Mouse (Mus musculus): ENCODE results near the gene Rnf166. TPM values are rescaled to one million over a fixed set of nuclear protein-coding genes. Genes with fewer than 3 reads are reported as not detected.

Gene Rnf166
- polyA plus RNA-seq, 1 experiment, result 26.8 TPM

DNA sequence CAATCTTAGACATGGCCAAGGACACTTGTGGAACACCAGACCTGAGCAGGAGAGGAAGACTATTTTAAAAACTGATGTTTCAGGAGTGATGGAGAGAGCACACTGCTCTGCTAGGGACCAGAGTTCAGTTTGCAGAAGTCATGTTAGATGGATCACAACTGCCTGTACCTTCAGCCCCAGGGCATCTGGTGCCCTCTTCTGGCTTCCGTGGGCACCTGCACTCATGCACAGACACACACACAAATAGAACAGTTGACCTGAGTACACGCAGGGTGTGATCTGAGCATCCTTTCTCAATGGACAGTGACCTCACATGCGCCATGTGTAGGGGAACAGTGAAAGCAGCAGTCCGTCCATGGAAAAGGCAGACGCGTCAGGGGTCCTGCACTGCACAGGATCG, 8.0 kb upstream of the Rnf166 start:
- TF ChIP-seq GATA1 (IDR thresholded peaks at IDR 0.05; ENCODE audit: low read length), result no peak

DNA sequence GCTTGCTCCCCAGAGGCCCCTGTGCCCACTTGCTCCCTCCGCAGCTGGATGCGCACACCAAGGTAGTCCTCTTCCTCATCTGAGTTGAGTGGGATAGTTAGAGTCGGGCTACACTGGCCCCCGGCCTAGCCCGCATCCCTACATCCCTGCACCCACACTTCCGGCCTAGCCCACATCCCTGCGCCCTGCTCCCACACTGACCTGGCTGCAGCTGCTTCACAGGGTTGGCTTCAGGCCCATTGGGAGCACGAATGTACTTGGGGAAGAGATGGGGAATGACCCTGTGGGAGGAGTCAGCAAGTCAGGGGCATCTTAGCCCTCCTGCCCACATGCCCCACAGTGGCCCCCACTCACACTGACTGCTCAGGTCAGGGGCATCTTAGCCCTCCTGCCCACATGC, 6.6 kb upstream of the Rnf166 start:
- no peak for TF ChIP-seq GATA1 (IDR thresholded peaks at IDR 0.05; ENCODE audit: low read length)

DNA sequence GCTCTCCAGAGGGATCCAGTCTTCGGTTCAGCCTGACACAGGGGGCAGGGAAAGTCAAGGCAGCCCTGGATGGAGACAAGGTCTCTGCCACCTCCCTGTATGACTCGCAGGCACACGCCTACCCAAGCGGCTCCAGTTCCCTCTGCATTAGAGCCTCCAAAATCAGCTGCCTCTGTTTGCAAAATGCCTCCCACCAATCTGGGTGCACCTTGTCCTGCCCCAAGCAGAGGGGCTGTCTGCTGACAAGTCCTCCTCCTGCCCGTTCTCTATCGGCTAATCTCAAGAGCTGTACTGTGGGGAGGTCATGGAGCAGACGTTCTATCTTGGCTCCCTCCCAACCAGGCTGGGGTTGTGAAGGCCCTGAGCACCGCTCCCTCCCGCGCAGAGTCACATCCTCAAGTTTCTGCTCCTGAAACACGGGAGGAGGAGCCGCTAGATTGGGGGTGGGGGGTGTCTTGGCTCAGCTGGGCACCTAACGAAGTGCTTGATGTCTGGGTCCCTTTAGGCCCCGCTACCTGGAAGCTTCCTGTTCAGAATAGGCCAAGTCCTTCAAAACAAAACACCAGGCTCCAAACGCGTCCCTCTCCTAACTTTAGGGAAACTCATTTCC, 808 bp downstream of the Rnf166 start:
- TF ChIP-seq GATA1 (IDR thresholded peaks at IDR 0.05; ENCODE audit: low read length), result no peak

DNA sequence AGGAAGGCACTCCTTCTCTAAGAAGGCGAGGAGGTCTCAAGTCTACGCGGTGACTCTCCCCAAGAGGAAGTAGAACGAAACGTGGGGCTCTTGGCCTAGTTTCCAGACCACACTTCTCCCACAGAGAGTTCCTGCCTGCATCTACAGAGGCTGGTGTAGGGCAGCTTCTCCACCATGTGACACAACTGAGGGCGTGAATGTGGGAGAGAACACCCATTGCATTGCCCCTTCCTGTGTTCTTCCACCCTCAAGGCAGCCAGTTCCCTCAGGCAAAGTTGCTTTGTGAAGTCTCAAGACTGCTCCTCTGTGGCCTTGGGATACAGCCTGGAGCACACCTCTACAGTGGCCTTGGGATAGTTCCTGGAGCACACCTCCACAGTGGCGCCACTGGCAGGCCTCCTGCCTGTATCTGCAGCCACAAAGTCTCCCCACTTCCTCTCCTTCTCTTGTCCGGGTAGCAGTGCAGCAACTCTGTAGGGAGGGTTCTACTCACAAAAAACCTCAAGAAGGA, 1.9 kb downstream of the Rnf166 start:
- TF ChIP-seq GATA1 (IDR thresholded peaks at IDR 0.05; ENCODE audit: low read length), result no peak

DNA sequence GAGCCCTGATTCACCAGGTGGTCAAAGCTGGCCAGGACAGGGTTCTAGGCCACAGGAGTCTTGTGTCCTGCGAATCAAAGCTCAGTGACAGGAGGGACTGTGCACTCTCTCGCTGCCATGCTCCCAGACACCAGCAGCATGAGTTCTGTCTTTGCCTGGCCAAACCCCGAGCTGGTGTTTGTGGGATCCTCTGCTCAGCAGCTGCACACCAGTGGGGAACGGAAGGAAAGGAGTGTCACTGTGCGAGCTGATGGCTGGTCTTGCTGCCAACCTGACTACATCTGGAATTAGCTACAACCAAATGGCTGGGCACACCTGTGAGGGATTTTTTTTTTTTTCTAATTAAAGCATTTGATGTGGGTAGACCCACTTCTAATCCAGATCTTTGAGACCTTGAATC, 5.2 kb downstream of the Rnf166 start:
- no peak for TF ChIP-seq GATA1 (IDR thresholded peaks at IDR 0.05; ENCODE audit: low read length)

DNA sequence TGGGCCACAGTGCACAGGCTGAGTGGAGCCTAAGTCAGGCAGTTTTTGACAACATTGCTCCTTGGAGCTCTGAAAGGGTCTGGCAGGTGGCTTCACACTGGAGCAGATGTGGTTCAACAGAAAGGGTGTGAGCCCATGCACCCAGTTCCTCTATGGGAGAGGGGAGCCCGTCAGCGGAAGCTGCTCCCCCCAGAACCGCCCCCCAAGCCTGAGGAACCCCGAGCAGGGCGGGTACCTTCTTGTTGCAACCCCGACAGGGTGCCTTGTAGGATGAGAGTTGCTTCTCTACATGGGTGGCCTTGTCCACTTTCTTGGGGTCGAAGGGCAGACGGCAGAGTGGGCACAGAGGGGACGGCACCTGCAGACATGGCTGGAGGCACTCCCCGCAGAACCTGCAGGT, 5.9 kb downstream of the Rnf166 start:
- TF ChIP-seq GATA1 (IDR thresholded peaks at IDR 0.05; ENCODE audit: low read length), result no peak

DNA sequence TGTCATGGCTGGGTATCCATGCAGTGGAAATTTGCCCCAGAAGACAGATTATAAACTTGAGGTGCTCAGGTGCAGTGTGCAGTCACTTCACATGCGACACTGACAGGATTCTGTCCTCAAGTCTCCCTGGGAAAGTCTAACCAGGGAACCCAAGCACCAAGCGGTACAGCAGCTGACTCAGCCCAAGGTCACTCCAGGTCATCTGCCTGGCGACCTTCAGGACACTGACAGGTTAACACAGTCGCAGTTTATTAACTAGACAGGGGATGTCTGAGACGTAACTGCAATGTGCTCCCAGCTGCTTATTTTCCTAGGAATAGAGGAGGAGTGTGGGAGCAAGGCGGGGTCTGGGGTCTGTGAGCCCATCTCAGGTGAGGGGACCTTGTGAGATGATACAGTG, 6.5 kb downstream of the Rnf166 start:
- no peak for TF ChIP-seq GATA1 (IDR thresholded peaks at IDR 0.05; ENCODE audit: low read length)

DNA sequence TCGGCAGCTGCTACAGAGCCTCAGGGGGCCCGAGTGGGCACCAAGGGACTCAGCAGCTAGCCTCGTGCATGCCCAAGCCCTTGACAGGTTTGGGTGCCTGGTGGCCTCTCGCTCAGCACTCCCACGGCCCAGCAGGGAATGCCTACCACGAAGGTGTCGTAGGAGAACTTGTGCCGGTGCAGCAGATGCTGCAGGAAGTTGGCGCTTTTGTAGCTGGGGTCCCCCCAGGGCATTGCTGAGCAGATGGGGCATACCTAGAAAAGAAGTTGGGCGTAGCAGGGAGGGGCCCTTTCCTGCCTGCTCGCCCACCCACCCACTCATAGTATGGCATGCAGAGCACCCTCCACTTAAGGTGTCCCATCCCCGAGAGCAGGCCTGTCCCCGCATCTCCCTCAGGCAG, 8.0 kb downstream of the Rnf166 start:
- TF ChIP-seq GATA1 (IDR thresholded peaks at IDR 0.05; ENCODE audit: low read length), result no peak

DNA sequence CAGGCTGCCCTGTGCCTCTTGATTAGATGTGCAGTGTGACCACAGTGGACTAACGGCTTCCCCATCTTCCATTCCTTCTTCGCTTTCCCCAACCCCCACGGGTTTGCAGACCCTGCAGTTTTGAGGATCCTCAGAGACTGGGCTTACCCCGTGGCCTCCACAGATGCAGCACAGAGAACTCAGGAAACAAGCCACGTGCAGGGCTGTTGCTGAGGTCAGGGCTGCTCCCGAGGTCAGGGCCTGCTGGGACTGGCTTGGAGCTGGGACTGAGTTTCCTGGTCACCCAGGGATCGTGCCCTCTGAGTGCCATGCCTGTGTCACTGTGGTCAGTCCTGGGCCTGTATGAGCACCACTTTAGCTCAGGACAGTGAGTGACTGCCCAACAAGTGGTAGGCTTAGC, 10.9 kb downstream of the Rnf166 start:
- TF ChIP-seq GATA1 (IDR thresholded peaks at IDR 0.05; ENCODE audit: low read length), result no peak

DNA sequence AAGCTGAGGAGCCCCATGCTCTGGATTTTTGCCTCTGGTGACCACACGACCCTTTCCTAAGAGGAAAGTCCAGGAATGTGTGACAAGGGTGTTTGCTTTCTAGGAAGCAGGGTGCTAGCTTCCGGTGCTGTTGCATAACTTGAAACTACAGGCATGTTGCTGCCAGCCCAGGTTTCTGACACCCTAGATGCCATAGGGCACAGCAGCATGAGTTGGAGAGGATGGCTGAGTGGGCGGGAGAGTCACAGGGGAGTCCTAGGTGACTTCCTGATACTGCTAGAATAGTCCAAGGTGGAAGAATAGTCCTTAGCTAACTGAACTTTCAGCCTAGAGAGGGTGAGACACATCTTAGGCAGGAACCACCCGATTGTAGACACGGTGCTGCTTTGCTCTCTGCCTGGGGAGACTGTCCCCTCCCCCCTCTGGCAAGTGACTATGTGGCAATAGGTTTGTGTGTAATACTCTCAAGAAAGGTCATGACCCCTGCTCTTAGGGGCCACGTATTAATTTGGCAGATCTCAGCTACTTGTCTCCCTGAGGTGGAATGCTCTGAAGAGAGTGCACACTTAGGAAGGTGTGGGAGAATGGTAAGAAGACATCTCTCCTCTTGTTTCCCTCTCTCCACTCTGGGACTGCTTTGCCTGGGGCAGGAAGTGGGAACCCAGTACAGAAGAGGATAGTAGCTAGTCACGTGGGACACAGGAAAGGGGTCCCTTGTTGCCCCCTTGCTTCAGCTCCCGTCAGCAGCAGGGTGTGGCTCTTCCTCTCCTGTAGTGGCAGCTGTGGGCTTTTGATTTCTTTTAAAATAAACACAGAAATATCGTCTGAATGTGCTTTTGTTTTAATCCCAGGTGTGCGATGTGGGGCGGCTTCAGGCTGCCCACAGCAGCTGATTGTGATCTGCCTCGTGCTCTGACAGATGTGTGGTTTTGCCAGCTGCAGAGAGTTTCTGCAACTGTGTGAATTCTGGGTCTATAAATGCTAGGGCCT, 11.9 kb downstream of the Rnf166 start:
- TF ChIP-seq GATA1 (IDR thresholded peaks at IDR 0.05; ENCODE audit: low read length), result no peak

DNA sequence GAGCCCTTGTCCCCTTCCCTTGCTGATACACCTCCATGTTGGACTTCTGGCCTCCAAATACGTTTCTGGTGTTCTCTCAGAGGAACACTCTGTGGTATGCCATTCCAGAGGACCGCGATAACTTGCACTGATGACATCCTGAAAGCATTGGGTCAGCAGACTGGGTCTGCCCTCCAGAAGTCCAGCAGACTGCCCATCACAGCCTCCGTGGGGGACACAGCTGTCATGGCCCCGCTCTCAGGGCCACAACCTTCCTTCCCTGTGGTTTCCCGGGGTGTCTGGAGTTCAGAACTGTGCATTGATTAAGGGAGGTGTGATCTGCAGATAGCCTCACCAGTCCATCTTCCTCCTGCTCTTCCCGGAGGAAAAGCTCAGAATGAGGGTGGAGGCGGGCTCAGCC, 13.4 kb downstream of the Rnf166 start:
- no peak for TF ChIP-seq GATA1 (IDR thresholded peaks at IDR 0.05; ENCODE audit: low read length)

DNA sequence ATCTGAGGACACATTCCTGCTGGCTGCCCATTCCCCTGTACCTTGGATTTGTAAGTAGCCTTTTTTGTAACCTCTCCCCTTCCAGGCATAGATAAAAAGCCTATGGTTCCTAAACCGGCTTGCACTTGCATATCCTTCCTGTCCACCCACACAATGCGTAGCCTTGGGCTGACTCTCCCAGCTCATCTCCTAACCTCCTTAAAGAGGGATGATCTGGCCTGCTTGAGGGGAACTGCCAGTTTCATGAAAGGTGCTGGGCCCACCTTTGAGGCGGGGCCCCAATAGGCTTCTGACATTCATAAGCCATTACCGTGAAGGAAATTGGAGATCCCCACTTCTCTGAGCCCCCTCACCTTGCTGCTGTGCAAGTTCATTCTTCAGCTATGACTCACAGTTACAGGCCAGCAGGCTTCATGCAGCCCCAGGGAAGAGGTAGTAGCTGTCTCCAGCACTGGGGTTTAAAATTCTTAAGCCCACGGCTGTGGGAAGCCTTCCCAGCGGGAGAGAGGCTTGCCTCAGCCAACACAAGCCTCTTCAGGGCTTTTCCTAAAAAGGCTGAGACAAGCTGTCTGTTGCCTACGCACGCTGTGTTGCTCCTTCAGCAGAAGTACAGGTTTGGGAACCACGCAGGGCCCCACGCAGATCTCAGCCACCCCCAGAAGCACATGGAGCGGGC, 14.3 kb downstream of the Rnf166 start:
- no peak for TF ChIP-seq GATA1 (IDR thresholded peaks at IDR 0.05; ENCODE audit: low read length)

DNA sequence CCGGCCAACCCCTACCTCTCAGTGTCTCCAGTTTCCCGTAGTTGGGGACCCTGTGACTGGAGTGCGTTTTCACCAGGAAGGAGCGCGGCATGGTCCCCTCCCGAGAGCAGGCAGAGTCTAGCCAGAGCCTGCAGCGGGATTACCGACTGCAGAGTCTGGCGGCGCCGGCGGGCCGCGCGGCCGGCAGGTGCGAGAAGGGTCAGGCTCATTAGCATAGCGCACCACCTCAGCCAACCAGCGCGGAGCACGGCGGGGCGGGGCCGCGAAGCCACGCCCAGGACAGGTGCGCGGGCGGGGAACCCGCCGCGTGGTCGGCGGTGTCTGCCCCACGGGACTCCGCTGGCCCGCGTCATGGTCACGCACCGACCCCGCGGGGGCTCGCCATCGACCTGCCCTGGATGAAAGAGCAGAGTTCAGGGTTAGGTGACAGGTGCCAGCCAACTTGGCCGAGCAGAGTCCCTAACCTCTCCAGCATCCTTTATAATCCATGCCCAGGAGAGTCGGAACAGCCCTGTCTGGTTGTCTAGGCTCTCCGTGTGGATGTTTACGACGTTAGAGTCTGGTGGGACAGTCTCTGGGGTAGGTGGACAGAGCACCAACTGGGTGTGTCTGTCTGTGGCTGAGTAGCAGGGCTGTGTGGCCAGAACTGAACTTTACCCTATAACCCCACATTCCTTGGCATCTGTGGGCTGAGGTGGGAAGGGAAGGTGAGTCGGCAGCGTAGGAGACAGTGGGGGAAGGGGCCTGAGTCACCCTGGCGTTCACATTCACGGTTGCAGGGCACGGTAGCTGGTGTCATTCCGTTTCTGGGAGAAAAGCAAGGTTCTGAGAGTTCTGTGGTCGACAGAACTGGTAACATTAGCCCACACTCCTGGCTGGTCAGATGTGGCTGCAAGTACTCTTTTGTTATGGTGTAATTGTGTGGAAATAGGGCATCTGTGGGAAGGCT, 15.1 kb downstream of the Rnf166 start, which contains the start of gene Snai3:
TSS of gene Snai3 (minus strand) at position 210 of the 949 bp plus-strand sequence.
- no peak for TF ChIP-seq GATA1 (IDR thresholded peaks at IDR 0.05; ENCODE audit: low read length)

DNA sequence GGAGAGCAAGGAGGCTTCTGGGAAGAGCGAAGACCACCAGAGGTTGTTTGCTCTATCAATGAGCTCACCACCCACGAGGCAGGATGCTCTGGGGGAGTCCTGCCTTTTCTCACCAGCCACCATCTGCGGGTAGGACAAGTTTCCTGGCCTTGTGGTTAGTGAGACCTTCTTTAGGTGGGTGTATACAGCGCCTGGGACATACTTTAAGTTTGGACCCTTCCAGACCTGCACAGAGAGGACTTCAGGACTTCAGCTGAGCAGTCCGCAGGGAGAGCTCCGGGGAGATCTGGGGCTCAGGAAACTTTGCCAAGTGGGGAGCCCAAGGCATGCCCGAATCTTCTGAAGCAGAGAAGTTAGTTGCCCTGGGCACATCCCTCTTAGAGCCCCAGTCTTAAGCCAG, 15.9 kb downstream of the Rnf166 start:
- no peak for TF ChIP-seq GATA1 (IDR thresholded peaks at IDR 0.05; ENCODE audit: low read length)

All from G1E-ER4 (cell line).